Mouse (Mus musculus) cerebellum, adult 2 months (tissue): ENCODE data around the gene Tspyl3. TPM values are rescaled to one million over a fixed set of nuclear protein-coding genes. Genes with fewer than 3 reads are reported as not detected.
"Not testable (repeated sequence)": the region's sequence is repeated elsewhere in the genome, so short reads cannot be mapped to it uniquely, and the experiment has no call there.

Experiments
- DNase-seq, 2 experiments: peaks; one replicate each; pipeline ENCODE4 v3.0.0; 2021
- H3K27ac ChIP-seq: fragments of 200-500 bp; 2 replicates; pipeline ENCODE4 v1.5.1; 2012; ENCODE audit warnings: low read length, control low read depth, inconsistent platforms; ENCODE audit not compliant: insufficient read depth
- H3K27me3 ChIP-seq: fragments of 200-500 bp; 2 replicates; pipeline ENCODE4 v1.6.1; 2012; ENCODE audit warnings: inconsistent platforms, mild to moderate bottlenecking, low read length, moderate library complexity; ENCODE audit not compliant: control insufficient read depth, insufficient read depth
- H3K4me1 ChIP-seq: fragments of 200-500 bp; 2 replicates; pipeline ENCODE4 v1.6.1; 2011; ENCODE audit warnings: low read length; ENCODE audit not compliant: control insufficient read depth, insufficient read depth
- H3K4me3 ChIP-seq: fragments of 200-500 bp; replicated peaks from 2 replicates; pipeline ENCODE3; 2011; ENCODE audit warnings: mild to moderate bottlenecking, low read depth, low read length, control low read depth; ENCODE audit not compliant: insufficient read depth
- CTCF ChIP-seq: fragments of 200-500 bp; IDR thresholded peaks from 2 replicates; pipeline ENCODE4 v1.5.1; 2011; ENCODE audit warnings: low read depth, mild to moderate bottlenecking, control low read depth, low read length, moderate library complexity, borderline replicate concordance; ENCODE audit not compliant: insufficient read depth
- POLR2A ChIP-seq: fragments of 200-500 bp; IDR thresholded peaks from 2 replicates; pipeline ENCODE4 v1.6.1; 2011; ENCODE audit warnings: low read length, control low read depth, borderline replicate concordance; ENCODE audit not compliant: insufficient read depth
- WGBS: fragments of 180-500 bp; shearing (Covaris S2); methylation state at CpG from one replicate; pipeline ENCODE4 v1.1.7; 2018; 5-methylcytosine and 5-hydroxymethylcytosine counted together
- polyA plus RNA-seq: library from polyadenylated mRNA; depleted of rRNA; stranded (reverse); fragments of >200 nt; gene quantifications from 2 replicates; pipeline ENCODE4 v1.2.3, GENCODE M21; 2012; rRNA removed

The Tspyl3 gene
- polyA plus RNA-seq, result 20.0 and 20.1 TPM in 2 replicates

GRCm38 (mm10) chr2:153224946-153225594, at the start of gene Tspyl3:
TSS of gene Tspyl3 (minus strand) at chr2:153225441.
- WGBS, result 3% methylated on average over 31 of the region's 31 CpGs
- Histone ChIP-seq H3K4me3 (peak within 1 kb of the TSS; percentile 60), H3K27ac (peak within 1 kb of the TSS; percentile 49), H3K27me3 (no peaks in the 10 kb centered on the region), H3K4me1 (peaks cover 7% of the 10 kb centered on the region; the same call in 1 of the 2 replicates)
- TF ChIP-seq CTCF (no peak), POLR2A (peak; percentile 38; the same call in 1 of the 2 replicates)
- peak; percentile 57 to 71 for DNase-seq

DNA sequence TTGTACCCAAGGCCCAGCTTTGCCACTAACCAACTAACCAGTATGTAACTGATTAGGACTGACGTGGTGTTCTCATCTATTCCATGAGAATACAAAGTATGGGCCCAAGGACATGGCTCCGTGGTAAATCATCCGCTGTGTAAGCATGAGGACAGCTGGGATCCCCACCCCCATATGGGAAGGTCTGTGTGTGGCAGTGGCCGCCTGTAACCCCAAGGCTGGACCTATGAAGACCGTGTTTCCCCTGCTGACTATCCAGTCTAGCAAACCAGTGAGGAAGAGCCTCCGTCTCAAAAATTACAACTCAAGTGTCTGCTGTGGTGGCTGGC, 49.6 kb upstream of the Tspyl3 start:
- no peak overlapping the region for H3K27ac ChIP-seq
- DNase-seq, result no peak
- H3K4me3 ChIP-seq, result no peak overlapping the region
- 74% methylated on average over 6 of the region's 6 CpGs for WGBS
- H3K27me3 ChIP-seq, result no peaks in the 10 kb centered on the region
- TF ChIP-seq CTCF (no peak), POLR2A (no peak)
- H3K4me1 ChIP-seq, result no peaks in the 10 kb centered on the region

DNA sequence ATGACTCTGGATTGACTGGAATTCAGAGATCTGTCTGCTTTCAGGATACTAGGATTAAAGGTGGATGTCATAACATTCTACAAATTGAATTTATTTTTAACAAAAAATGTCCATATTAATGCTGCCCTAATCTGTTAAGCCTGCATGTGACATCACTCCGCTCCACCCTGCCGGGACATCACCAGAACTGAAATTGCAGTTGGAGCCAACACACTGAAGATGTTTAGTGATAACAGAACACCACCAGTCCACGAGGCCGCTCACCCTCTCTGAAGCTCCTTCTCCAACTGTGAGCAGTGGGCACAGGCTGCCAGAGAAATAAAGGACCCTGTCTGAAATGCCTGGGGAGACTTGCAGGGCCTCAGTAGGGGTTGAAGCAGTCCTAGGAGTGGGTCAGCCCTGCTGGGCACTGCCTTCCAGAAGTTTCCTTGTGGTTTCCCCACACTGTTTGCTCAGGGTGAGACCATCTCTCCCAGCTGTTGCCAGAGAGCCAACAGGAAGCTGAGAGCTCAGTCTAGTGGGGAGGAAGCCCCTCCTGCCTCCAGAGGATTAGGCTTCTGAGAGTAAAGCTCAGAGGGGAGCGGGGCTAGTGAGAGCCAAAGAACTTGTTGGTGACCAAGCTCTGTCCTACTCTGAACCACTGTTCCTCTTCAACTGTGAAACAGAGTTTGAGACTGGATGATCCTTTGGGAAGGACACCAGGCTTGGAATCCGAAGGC, 49.1 kb upstream of the Tspyl3 start:
- H3K4me3 ChIP-seq, H3K27me3 ChIP-seq, H3K27ac ChIP-seq, H3K4me1 ChIP-seq, DNase-seq: not testable (repeated sequence)
- WGBS, result 71% methylated on average over 6 of the region's 6 CpGs

- H3K4me1 ChIP-seq, H3K4me3 ChIP-seq, H3K27ac ChIP-seq, H3K27me3 ChIP-seq, DNase-seq: not testable (repeated sequence)
- WGBS, result 72% methylated on average over 8 of the region's 8 CpGs
Measured at GRCm38 (mm10) chr2:153270231-153270915, 45.1 kb upstream of the Tspyl3 start.

DNA sequence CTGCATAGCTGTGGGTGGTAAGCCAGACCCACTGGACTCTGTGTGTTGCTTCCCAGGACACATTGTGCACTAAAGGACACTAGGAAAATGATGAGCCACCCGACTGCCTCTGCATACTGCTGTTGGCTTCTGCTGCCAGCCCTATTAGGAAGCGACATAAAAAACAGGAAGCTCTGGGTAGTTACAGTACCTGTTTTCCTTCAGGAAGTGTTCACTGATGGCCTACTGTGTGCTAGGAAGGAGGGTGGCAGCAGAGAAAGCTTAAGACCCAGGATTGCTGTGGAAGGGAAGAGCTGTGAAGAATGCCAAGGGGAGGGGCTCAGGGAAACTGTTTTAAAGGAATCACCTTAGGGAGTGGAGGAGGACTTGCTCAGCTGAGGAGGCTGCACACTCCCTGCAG, 42.1 kb upstream of the Tspyl3 start:
- TF ChIP-seq POLR2A, result no peak
- TF ChIP-seq CTCF, result no peak
- WGBS, result 85% methylated on average over 2 of the region's 2 CpGs

DNA sequence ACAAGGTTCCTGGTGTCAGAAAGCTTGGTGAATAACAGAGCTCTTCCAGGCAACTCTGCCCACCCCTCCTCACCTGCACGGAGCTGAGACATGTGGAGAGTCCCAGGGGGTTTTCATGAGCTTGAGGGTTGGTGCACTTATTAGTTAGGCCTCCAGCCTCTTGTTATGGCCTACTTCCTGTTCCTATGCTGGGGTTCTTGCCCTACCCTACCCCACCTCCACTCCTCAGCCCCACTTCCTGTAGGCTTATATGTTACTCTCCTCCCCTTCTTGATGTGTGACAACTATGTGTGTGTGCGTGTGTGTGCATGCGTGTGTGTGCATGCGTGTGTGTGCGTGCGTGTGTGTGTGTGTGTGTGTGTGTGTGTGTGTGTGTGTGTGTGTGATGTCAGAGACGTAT, 37.8 kb upstream of the Tspyl3 start:
- no peaks in the 10 kb centered on the region for H3K27me3 ChIP-seq
- no peak overlapping the region for H3K27ac ChIP-seq
- H3K4me1 ChIP-seq, result no peaks in the 10 kb centered on the region
- TF ChIP-seq POLR2A (no peak), CTCF (no peak)
- DNase-seq, result no peak
- no peak overlapping the region for H3K4me3 ChIP-seq
- 84% methylated on average over 7 of the region's 7 CpGs for WGBS

More for the DNA sequence above, 42.1 kb upstream of the Tspyl3 start:
- Histone ChIP-seq H3K4me1 (no peaks in the 10 kb centered on the region), H3K27ac (no peak overlapping the region), H3K27me3 (no peaks in the 10 kb centered on the region), H3K4me3 (no peak overlapping the region)
- no peak for DNase-seq

DNA sequence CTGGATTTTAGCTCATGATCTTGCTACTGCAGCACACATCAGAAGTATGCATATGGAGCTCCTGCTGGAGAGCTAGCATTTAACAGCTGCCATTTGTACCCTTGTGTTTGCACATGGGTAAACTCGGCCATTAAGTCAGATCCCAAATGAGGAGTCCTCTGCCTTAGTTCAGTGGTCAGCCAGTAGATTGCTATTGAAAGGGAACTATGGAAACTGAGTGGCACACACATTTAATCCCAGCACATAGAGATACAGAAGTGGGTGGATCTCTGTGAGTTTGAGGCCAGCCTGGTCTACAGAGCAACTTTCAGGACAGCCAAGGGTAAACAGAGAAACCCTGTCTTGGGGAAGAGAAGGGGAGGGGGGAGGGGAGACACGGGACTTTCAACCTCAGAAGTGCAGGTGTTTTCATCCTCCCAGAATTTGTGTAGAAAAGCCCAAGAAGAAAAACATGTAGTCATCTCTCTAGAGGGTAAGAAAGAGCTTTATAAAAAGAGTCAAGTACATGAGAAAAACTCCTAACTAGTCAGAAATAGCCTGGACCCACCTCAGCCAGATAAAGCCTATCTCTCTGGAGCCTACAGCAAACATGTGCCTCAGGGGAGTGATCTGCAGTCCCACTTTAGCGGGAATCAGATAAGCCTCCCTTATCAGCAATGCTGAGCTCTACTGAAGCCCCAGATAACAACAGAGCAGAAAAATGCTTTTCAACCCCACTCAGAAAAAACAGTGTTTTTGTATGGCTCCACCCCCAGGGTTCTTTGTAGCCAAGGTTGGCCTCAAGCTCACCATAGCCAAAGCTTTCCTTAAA, 34.8 kb upstream of the Tspyl3 start:
- H3K27me3 ChIP-seq, result no peaks in the 10 kb centered on the region
- H3K27ac ChIP-seq, result no peak overlapping the region
- DNase-seq, result no peak
- TF ChIP-seq CTCF (no peak), POLR2A (no peak)
- WGBS, result 76% methylated on average over 3 of the region's 3 CpGs
- H3K4me3 ChIP-seq, result no peak overlapping the region
- H3K4me1 ChIP-seq, result no peaks in the 10 kb centered on the region
